Mouse (Mus musculus) embryonic facial prominence, embryonic 15.5 days (tissue): Measurements from ENCODE around the gene Fam78a. TPM values are rescaled to one million over a fixed set of nuclear protein-coding genes. Genes with fewer than 3 reads are reported as not detected.
A peak's percentile ranks its signal among the peaks of the same experiment; 100 is the strongest.

Experiments
- ATAC-seq: fragments of 200-750 bp; cut with Nextera tagmentation; 2 replicates; pipeline ENCODE4 v1.8.0; 2017; ENCODE audit warnings: low read depth, moderate TSS enrichment; ENCODE audit not compliant: insufficient number of reproducible peaks, low FRiP score, low TSS enrichment
- H3K27ac ChIP-seq: fragments of 300-500 bp; sonication (generic); replicated peaks from 2 replicates; pipeline ENCODE4 v1.5.1; 2015; ENCODE audit warnings: mild to moderate bottlenecking, inconsistent platforms
- H3K27me3 ChIP-seq: fragments of 300-500 bp; sonication (generic); 2 replicates; pipeline ENCODE4 v1.6.1; 2015; ENCODE audit warnings: inconsistent platforms
- H3K36me3 ChIP-seq: fragments of 300-500 bp; sonication (generic); 2 replicates; pipeline ENCODE4 v1.6.1; 2015; ENCODE audit warnings: mild to moderate bottlenecking, inconsistent platforms
- H3K4me1 ChIP-seq: fragments of 300-500 bp; sonication (generic); 2 replicates; pipeline ENCODE4 v1.6.1; 2015; ENCODE audit warnings: inconsistent platforms
- H3K4me2 ChIP-seq: fragments of 300-500 bp; sonication (generic); replicated peaks from 2 replicates; pipeline ENCODE4 v1.6.1; 2015; ENCODE audit warnings: mild to moderate bottlenecking, inconsistent platforms
- H3K4me3 ChIP-seq: fragments of 300-500 bp; sonication (generic); replicated peaks from 2 replicates; pipeline ENCODE4 v1.5.1; 2015; ENCODE audit warnings: mild to moderate bottlenecking, inconsistent platforms
- H3K9ac ChIP-seq: fragments of 300-500 bp; sonication (generic); 2 replicates; pipeline ENCODE4 v1.6.1; 2015; ENCODE audit warnings: inconsistent platforms
- H3K9me3 ChIP-seq: fragments of 300-500 bp; sonication (generic); replicated peaks from 2 replicates; pipeline ENCODE4 v1.6.1; 2016; ENCODE audit warnings: inconsistent platforms
- WGBS: fragments of 180-500 bp; shearing (Covaris S2); methylation state at CpG from one replicate; pipeline ENCODE4 v1.1.7; 2015; 5-methylcytosine and 5-hydroxymethylcytosine counted together
- polyA plus RNA-seq: library from polyadenylated mRNA; unstranded; fragments of >200 nt; fragmentation: Nextera tagmentation; extraction: Ambion mirVana; gene quantifications from 2 replicates; pipeline ENCODE4 v1.2.1, GENCODE M21; 2015

Gene Fam78a
- polyA plus RNA-seq, 1 experiment from 2014 or later, result 3.9 TPM

DNA sequence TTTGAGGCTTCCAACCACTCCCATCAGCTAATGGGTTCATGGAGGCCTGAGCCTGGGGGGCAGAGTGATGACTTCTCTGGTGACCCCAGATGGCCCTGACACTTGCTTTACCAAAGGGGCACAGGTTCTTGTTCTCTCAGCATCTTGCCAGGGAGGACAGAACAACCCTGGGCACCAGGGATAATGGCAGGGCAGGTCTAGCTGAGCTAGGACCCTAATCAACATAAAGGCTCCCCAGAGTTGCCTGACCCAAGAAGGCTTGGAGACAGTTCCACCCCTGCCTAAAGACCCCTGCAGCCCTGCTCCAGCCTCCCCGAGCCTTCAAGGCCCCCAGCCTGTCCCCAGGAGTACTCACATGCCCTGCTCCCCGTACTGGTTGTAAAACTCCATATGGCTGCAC lies 2.4 kb downstream of the Fam78a start:
- peaks cover 58% of the 10 kb centered on the region for H3K27me3 ChIP-seq
- no peaks in the 10 kb centered on the region for H3K9me3 ChIP-seq
- ATAC-seq, result no peak
- H3K4me1 ChIP-seq, result peaks cover 15% of the 10 kb centered on the region
- H3K36me3 ChIP-seq, result no peaks in the 10 kb centered on the region
- H3K4me3 ChIP-seq, result peak overlapping the region; percentile 67
- WGBS, result 51% methylated on average over 2 of the region's 2 CpGs
- H3K9ac ChIP-seq, result no peak overlapping the region
- peak overlapping the region; percentile 100 for H3K4me2 ChIP-seq
- no peak overlapping the region for H3K27ac ChIP-seq

DNA sequence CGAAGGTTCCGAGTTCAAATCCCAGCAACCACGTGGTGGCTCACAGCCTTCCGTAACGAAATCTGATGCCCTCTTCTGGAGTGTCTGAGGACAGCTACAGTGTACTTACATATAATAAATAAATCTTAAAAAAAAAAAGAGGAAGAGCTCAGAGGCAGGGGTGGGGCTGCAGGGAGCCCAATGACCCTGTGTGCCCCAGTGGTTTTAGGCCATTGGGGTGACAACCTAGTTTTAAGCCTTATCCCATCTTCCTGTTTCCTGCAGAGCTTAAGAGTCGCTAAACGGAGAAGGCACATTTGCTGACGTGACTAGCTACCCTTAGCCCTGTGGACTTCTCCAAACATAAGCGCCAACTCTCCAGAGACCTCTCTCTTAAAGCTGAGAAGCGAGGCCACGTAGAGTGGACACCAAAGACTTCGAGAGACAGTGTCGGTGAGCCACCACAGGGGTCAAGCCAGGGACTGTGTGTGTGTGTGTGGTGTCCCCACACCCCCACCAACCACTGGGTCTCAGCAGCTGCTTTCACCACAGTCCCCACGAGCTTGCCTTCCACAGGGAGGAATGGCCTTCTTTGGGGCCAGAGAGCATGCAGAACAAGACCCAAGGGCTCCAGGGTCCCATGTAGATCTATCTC lies 3.2 kb downstream of the Fam78a start:
- Histone ChIP-seq H3K9me3 (no peaks in the 10 kb centered on the region), H3K4me1 (peaks cover 15% of the 10 kb centered on the region), H3K27ac (no peak overlapping the region), H3K4me2 (peak overlapping the region; percentile 100; the same call in 1 of the 2 replicates), H3K9ac (no peak overlapping the region), H3K4me3 (peak overlapping the region; percentile 67), H3K36me3 (no peaks in the 10 kb centered on the region), H3K27me3 (peaks cover 50% of the 10 kb centered on the region)
- ATAC-seq, result no peak
- WGBS, result 79% methylated on average over 14 of the region's 14 CpGs

- Histone ChIP-seq H3K9ac (no peak overlapping the region), H3K36me3 (no peaks in the 10 kb centered on the region), H3K4me1 (peaks cover 15% of the 10 kb centered on the region), H3K27ac (no peak overlapping the region), H3K9me3 (no peaks in the 10 kb centered on the region), H3K27me3 (peaks cover 42% of the 10 kb centered on the region), H3K4me3 (no peak overlapping the region), H3K4me2 (no peak overlapping the region)
- no peak for ATAC-seq
- WGBS, result 87% methylated on average over 3 of the region's 3 CpGs
Observed at GRCm38 (mm10) chr2:32080681-32081080, 4.0 kb downstream of the Fam78a start.

GRCm38 (mm10) chr2:32079191-32079725 lies 5.4 kb downstream of the Fam78a start:
- Histone ChIP-seq H3K9me3 (no peaks in the 10 kb centered on the region), H3K4me2 (no peak overlapping the region), H3K4me3 (no peak overlapping the region), H3K36me3 (no peaks in the 10 kb centered on the region), H3K27me3 (peaks cover 29% of the 10 kb centered on the region), H3K27ac (no peak overlapping the region), H3K4me1 (peaks cover 15% of the 10 kb centered on the region), H3K9ac (no peak overlapping the region)
- 85% methylated on average over 14 of the region's 14 CpGs for WGBS
- ATAC-seq, result no peak

DNA sequence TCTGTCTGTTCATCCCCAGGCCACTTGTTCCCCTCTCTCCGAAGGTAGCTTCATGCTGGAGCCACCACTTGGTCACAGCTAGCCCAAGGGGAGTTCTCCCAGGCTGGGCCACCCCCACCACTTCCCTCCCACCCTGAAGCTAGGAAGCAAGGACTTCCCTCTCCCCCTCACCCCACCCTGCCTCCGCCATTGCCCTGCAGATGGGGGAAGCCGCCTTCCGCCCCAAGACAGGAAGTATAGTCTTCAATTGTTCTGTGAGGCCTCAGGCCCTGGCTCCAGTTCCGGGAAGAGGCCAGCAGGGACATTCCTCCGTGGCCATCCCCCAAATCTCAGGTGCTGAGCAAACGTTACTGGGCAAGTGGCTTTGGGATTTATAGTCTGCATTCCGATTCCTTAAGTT lies 6.1 kb downstream of the Fam78a start:
- no peak overlapping the region for H3K9ac ChIP-seq
- no peak overlapping the region for H3K27ac ChIP-seq
- no peaks in the 10 kb centered on the region for H3K36me3 ChIP-seq
- H3K4me2 ChIP-seq, result no peak overlapping the region
- peaks cover 22% of the 10 kb centered on the region for H3K27me3 ChIP-seq
- H3K4me3 ChIP-seq, result no peak overlapping the region
- ATAC-seq, result no peak
- H3K4me1 ChIP-seq, result peaks cover 8% of the 10 kb centered on the region
- H3K9me3 ChIP-seq, result no peaks in the 10 kb centered on the region
- 36% methylated on average over 8 of the region's 8 CpGs for WGBS

GRCm38 (mm10) chr2:32077744-32078143 lies 6.9 kb downstream of the Fam78a start:
- no peak for ATAC-seq
- H3K4me3 ChIP-seq, result no peak overlapping the region
- H3K9me3 ChIP-seq, result no peaks in the 10 kb centered on the region
- H3K27me3 ChIP-seq, result peaks cover 14% of the 10 kb centered on the region
- WGBS, result 89% methylated on average over 10 of the region's 10 CpGs
- no peak overlapping the region for H3K4me2 ChIP-seq
- 0 out of 2 replicates have a peak, but pooled peaks cover under 1% of the 10 kb centered on the region for H3K4me1 ChIP-seq
- H3K9ac ChIP-seq, result no peak overlapping the region
- no peaks in the 10 kb centered on the region for H3K36me3 ChIP-seq
- H3K27ac ChIP-seq, result no peak overlapping the region

DNA sequence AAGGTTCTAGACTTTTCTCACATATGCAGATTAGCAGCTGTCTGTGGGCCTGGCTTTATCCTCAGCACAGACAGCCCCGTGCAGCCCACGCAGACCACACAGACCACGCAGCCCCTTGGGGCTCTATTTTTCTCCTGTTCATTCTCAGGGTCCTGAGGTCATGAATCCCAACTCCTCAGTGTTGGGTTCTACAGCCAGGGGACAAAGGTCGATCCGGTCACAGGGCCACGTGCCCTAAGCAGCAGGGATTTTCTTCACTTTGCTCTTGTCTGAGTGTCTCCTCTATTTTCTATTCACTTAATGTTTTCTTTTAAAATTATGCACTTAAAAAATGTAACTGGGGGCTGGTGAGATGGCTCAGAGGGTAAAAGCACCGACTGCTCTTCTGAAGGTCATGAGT lies 9.3 kb downstream of the Fam78a start:
- no peaks in the 10 kb centered on the region for H3K4me1 ChIP-seq
- 61% methylated on average over 7 of the region's 7 CpGs for WGBS
- no peaks in the 10 kb centered on the region for H3K27me3 ChIP-seq
- H3K36me3 ChIP-seq, result no peaks in the 10 kb centered on the region
- H3K9me3 ChIP-seq, result no peaks in the 10 kb centered on the region
- no peak overlapping the region for H3K4me2 ChIP-seq
- H3K9ac ChIP-seq, result no peak overlapping the region
- H3K27ac ChIP-seq, result no peak overlapping the region
- no peak overlapping the region for H3K4me3 ChIP-seq
- no peak for ATAC-seq

DNA sequence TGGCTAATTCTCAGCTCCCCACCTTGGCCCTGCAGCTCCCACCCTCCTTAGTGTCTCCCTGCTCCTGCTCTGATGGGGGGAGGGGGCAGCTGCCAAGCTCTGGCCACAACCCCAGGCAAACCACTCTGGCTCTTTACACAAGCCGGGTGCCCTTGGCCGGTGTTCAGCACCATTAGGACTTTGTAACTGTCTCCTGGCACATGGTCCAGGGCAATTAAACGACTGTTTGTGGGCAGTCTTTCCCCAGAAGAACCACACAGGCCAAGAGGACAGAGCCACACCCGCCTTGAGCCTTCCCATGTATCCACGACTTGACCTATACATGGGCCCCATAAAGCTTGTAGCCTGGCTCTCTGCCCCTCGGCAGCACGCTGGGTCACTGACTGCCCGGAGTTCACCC lies 10.3 kb downstream of the Fam78a start:
- H3K9me3 ChIP-seq, result no peaks in the 10 kb centered on the region
- H3K27me3 ChIP-seq, result no peaks in the 10 kb centered on the region
- H3K4me2 ChIP-seq, result no peak overlapping the region
- WGBS, result 54% methylated on average over 8 of the region's 8 CpGs
- H3K4me3 ChIP-seq, result no peak overlapping the region
- H3K36me3 ChIP-seq, result no peaks in the 10 kb centered on the region
- no peak for ATAC-seq
- no peaks in the 10 kb centered on the region for H3K4me1 ChIP-seq
- no peak overlapping the region for H3K9ac ChIP-seq
- H3K27ac ChIP-seq, result no peak overlapping the region

DNA sequence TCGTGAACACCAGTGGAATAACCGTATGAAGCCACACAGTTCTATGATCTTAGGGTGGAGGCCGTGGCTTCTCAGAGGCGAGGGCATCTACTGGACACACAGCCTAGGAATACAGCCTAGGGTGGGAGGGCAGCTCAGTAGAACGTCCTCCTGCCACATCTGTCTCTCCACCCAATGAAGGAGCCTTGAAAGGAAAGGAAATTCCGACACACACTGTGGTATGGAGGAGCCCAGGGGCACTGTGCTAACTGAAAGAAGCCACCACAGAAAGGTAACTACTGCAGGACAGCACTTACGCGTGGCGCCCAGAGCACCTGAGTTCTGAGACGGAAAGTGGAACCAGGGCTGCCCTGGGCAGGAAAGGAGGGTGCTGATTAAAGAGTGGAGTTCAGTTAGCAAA lies 13.9 kb downstream of the Fam78a start:
- Histone ChIP-seq H3K9me3 (no peaks in the 10 kb centered on the region), H3K4me1 (0 out of 2 replicates have a peak, but pooled peaks cover 8% of the 10 kb centered on the region), H3K27ac (no peak overlapping the region), H3K36me3 (no peaks in the 10 kb centered on the region), H3K4me3 (no peak overlapping the region), H3K4me2 (no peak overlapping the region), H3K9ac (no peak overlapping the region), H3K27me3 (no peaks in the 10 kb centered on the region)
- no peak for ATAC-seq
- WGBS, result 91% methylated on average over 10 of the region's 10 CpGs

GRCm38 (mm10) chr2:32068811-32069607 lies 15.6 kb downstream of the Fam78a start:
- Histone ChIP-seq H3K4me3 (no peak overlapping the region), H3K9ac (no peak overlapping the region), H3K27me3 (no peaks in the 10 kb centered on the region), H3K9me3 (no peaks in the 10 kb centered on the region), H3K4me2 (peak overlapping the region; percentile 4; the same call in 1 of the 2 replicates), H3K36me3 (no peaks in the 10 kb centered on the region), H3K27ac (no peak overlapping the region), H3K4me1 (0 out of 2 replicates have a peak, but pooled peaks cover 8% of the 10 kb centered on the region)
- ATAC-seq, result no peak
- WGBS, result 56% methylated on average over 31 of the region's 31 CpGs

GRCm38 (mm10) chr2:32066005-32066404 lies 18.7 kb downstream of the Fam78a start:
- Histone ChIP-seq H3K9me3 (no peaks in the 10 kb centered on the region), H3K9ac (no peak overlapping the region), H3K4me3 (no peak overlapping the region), H3K4me2 (no peak overlapping the region), H3K4me1 (0 out of 2 replicates have a peak, but pooled peaks cover 8% of the 10 kb centered on the region), H3K36me3 (no peaks in the 10 kb centered on the region), H3K27ac (no peak overlapping the region), H3K27me3 (no peaks in the 10 kb centered on the region)
- no peak for ATAC-seq
- 76% methylated on average over 4 of the region's 4 CpGs for WGBS
